Mouse (Mus musculus): ENCODE measurements around the gene Lst1.
"Not testable (repeated sequence)": the region's sequence is repeated elsewhere in the genome, so short reads cannot be mapped to it uniquely, and the experiment has no call there.

Gene Lst1

GRCm38 (mm10) chr17:35187959-35188610 is at the start of gene Lst1:
Gene Lst1 (minus strand): TSS chr17:35188439.
- DNase-seq (ENCODE audit: inconsistent ontology term) = no peak

DNA sequence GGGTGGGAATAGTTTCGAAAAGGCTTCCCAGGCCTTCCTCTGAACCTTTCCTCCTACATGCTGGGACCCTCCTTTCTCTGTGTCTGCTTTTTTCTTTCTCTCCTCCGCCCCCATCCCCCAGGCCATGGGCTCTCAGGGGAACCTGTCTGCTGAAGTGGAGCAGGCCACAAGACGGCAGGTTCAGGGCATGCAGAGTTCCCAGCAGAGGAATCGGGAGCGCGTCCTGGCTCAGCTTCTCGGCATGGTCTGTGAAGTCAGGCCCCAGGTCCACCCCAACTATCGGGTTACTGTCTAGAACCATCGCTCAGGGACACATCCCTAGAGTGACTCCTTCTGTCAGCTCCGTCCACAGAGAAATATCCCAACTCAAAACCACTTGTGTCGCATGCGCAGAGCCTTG is 49.3 kb upstream of the Lst1 start:
- no peak for DNase-seq (ENCODE audit: inconsistent ontology term)

DNA sequence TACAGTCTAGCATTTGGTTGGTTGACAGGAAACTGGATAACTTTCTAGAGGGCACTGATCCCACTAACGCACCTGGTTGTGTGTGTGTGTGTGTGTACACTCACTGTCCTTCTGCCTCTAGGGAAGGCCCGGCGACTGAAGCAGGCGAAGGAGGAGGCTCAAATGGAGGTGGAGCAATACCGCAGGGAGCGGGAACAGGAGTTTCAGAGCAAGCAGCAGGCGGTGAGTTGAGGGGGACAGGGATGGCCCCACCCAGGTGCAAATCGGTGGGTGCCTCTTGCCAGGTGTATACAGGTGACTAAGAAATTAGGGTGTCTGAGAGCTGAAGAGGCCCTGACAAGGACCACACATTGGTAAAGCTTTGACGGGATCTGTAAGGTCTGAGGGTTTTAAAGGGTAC is 48.8 kb upstream of the Lst1 start:
- no peak for DNase-seq (ENCODE audit: inconsistent ontology term)

- peak; percentile 91 for DNase-seq (ENCODE audit: inconsistent ontology term)
These were observed 48.1 kb upstream of the Lst1 start for GRCm38 (mm10) chr17:35236390-35236746.

GRCm38 (mm10) chr17:35235614-35236389 is 47.6 kb upstream of the Lst1 start, which contains the start of gene Nfkbil1:
Gene Nfkbil1 (minus strand): TSS chr17:35235792.
- DNase-seq (ENCODE audit: inconsistent ontology term) = peak; percentile 92

- DNase-seq (ENCODE audit: inconsistent ontology term) = peak; percentile 40
These were observed 46.7 kb upstream of the Lst1 start for GRCm38 (mm10) chr17:35234903-35235302.

- DNase-seq (ENCODE audit: inconsistent ontology term) = not testable (repeated sequence)
These were observed 45.9 kb upstream of the Lst1 start for GRCm38 (mm10) chr17:35234090-35234489.

GRCm38 (mm10) chr17:35233114-35233980 is 45.1 kb upstream of the Lst1 start, which contains the start of gene Atp6v1g2:
Gene Atp6v1g2 (plus strand): TSS chr17:35233660.
- DNase-seq (ENCODE audit: inconsistent ontology term) = no peak

GRCm38 (mm10) chr17:35232659-35233058 is 44.4 kb upstream of the Lst1 start:
- no peak for DNase-seq (ENCODE audit: inconsistent ontology term)

GRCm38 (mm10) chr17:35232043-35232442 is 43.8 kb upstream of the Lst1 start:
- DNase-seq (ENCODE audit: inconsistent ontology term) = peak; percentile 60

GRCm38 (mm10) chr17:35231022-35231421 is 42.8 kb upstream of the Lst1 start:
- no peak for DNase-seq (ENCODE audit: inconsistent ontology term)

- DNase-seq (ENCODE audit: inconsistent ontology term) = no peak
These were observed 38.4 kb upstream of the Lst1 start for GRCm38 (mm10) chr17:35226561-35227046.

DNA sequence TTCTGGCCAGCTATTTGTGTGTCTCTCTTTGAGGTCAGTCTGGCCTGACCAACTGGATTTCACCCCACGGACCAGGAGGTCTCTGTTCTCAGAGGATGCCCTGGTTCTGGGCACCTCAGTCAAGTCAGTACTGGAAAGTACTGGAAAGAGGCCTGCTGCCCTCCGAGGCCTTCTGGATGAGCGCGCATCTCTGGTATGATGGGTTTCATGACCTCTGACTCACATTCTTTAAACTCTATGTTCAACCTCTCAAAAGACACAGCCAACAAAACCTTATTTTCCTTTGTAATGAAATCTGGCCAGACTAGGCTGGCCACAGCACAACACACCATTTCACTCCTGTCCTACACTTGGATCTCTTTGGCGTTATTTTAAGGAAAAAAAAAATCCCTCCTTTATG is 37.2 kb upstream of the Lst1 start:
- peak; percentile 65 for DNase-seq (ENCODE audit: inconsistent ontology term)

GRCm38 (mm10) chr17:35224641-35225040 is 36.4 kb upstream of the Lst1 start:
- DNase-seq (ENCODE audit: inconsistent ontology term) = no peak

GRCm38 (mm10) chr17:35222299-35222698 is 34.1 kb upstream of the Lst1 start:
- DNase-seq (ENCODE audit: inconsistent ontology term) = no peak

GRCm38 (mm10) chr17:35220156-35220952 is 32.1 kb upstream of the Lst1 start, which contains the start of gene Gm16181:
Gene Gm16181 (plus strand): TSS chr17:35220834.
- no peak for DNase-seq (ENCODE audit: inconsistent ontology term)

- DNase-seq (ENCODE audit: inconsistent ontology term) = no peak
These were observed 31.4 kb upstream of the Lst1 start for GRCm38 (mm10) chr17:35219601-35220041.

DNA sequence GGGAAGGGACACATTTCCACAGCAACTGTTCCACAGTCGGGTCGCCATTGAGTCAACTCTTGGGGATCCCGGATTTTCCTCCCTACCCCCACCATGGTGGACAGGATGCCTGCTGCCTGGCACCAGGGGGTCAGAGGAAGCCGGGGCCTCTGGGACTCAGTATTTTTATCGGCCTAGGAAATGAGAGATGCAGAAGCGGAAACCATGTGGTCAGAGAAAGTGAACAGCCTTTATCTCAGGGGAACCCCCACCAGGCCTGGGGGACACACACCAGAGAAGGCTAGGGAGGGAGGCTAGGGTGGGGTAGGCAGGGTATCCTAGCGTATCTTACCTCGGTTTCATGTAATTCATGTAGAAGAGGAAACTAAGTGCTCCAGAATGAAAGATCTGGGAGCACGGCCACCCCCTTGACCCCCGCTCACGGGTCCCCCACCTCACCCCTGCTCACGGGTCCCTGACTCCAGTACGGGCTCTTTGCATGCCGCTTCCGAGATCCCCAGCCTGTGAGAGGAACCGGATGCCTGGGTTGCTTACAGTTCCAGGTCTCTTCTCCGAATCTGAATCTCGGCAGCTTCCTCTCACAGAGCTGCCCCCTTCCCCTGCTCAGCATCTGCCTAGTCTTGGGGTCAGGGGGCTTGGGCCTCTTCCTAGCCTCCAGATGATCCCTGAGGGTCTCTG is 30.4 kb upstream of the Lst1 start:
- no peak for DNase-seq (ENCODE audit: inconsistent ontology term)

DNA sequence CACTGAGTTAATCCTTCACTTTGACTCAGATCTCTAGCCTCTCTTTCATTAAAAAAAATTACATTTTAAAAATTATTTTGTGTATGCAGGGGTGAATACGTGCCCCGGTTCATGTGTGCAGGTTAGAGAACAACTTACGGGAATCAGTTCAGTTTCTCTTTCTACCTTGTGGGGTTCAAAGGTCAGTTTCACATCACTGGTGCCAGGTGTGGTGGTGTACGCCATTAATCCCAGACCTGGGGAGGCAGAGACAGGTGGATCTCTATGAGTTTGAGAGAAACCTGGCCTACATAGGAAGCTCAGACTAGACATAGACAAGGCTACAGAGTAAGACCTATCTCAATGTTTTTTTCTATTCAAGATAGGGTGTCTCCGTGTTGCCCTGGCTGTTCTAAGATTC is 24.8 kb upstream of the Lst1 start:
- DNase-seq (ENCODE audit: inconsistent ontology term) = no peak

- DNase-seq (ENCODE audit: inconsistent ontology term) = no peak
These were observed 22.4 kb upstream of the Lst1 start for GRCm38 (mm10) chr17:35210593-35210992.
